16 mouse cellular contexts compared by ENCODE assay signal in genomic region chr10:43591477-43591876, GRCm38 (mm10).
"Had no signal": no experiment of that assay in that cellular context is flagged by ENCODE, and none has a peak within 500 bp of the region (broad histone marks: within the 10 kb centered on the region; RNA-seq: fewer than 3 reads in every experiment).

No protein-coding gene starts in this region.

- H3K27ac ChIP-seq: layer of hippocampus, adult 2 months; limb, embryonic 13.5 days; midbrain, embryonic 12.5 days had no signal

- H3K4me3 ChIP-seq: layer of hippocampus, adult 2 months; limb, embryonic 13.5 days; midbrain, embryonic 12.5 days had no signal

- H3K9ac ChIP-seq: limb, embryonic 13.5 days; midbrain, embryonic 12.5 days had no signal

- H3K4me2 ChIP-seq: limb, embryonic 13.5 days; midbrain, embryonic 12.5 days had no signal

- H3K9me3 ChIP-seq: limb, embryonic 13.5 days; midbrain, embryonic 12.5 days had no signal

- DNase-seq: kidney, postnatal 10 days; kidney, postnatal 4 days; left cerebral cortex, postnatal 4 days; lung, adult 18-20 months; lung, postnatal 4 days; right cerebral cortex, adult 18-20 months; right cerebral cortex, postnatal 25 days; thymus, adult 18-20 months; thymus, postnatal 14 days had no signal

- H3K36me3 ChIP-seq: limb, embryonic 13.5 days; midbrain, embryonic 12.5 days had no signal

- ATAC-seq: inflammation-experienced regulatory T-cells, adult 6 months; intestine, postnatal 0 days; lung, postnatal 0 days; midbrain, embryonic 16.5 days had no signal

- H3K27me3 ChIP-seq: limb, embryonic 13.5 days; midbrain, embryonic 12.5 days had no signal
